Mouse (Mus musculus) CH12.LX (cell line): ENCODE data around the gene Adgrl1.

Experiments
- CHD1 ChIP-seq: IDR thresholded peaks from 2 replicates; pipeline ENCODE4 v1.6.1; 2012; ENCODE audit warnings: low read depth, low read length, improper control_type of control experiment, inconsistent platforms
- CTCF ChIP-seq, 2 experiments: IDR thresholded peaks in 1 of 2; conservative IDR thresholded peaks in 1 of 2; 2 replicates each; pipeline ENCODE4 v1.5.1; 2011 to 2012; ENCODE audit warnings: low read depth in 2 of 2, low read length in 2 of 2, improper control_type of control experiment in 1 of 2, inconsistent platforms in 1 of 2, mild to moderate bottlenecking in 1 of 2, moderate library complexity in 1 of 2
- POLR2A ChIP-seq: IDR thresholded peaks from 2 replicates; pipeline ENCODE4 v1.6.1; 2011; ENCODE audit warnings: low read depth, mild to moderate bottlenecking, improper control_type of control experiment, low read length
- RAD21 ChIP-seq: IDR thresholded peaks from 2 replicates; pipeline ENCODE4 v1.6.1; 2011; ENCODE audit warnings: low read depth, mild to moderate bottlenecking, low read length, improper control_type of control experiment, moderate library complexity
- TBP ChIP-seq: conservative IDR thresholded peaks from 2 replicates; pipeline ENCODE4 v1.6.1; 2011; ENCODE audit warnings: low read depth, low read length, improper control_type of control experiment
- USF1 ChIP-seq: IDR thresholded peaks from 2 replicates; pipeline ENCODE4 v1.6.1; 2014; ENCODE audit warnings: low read depth, mild to moderate bottlenecking, inconsistent platforms, low read length, improper control_type of control experiment

DNA sequence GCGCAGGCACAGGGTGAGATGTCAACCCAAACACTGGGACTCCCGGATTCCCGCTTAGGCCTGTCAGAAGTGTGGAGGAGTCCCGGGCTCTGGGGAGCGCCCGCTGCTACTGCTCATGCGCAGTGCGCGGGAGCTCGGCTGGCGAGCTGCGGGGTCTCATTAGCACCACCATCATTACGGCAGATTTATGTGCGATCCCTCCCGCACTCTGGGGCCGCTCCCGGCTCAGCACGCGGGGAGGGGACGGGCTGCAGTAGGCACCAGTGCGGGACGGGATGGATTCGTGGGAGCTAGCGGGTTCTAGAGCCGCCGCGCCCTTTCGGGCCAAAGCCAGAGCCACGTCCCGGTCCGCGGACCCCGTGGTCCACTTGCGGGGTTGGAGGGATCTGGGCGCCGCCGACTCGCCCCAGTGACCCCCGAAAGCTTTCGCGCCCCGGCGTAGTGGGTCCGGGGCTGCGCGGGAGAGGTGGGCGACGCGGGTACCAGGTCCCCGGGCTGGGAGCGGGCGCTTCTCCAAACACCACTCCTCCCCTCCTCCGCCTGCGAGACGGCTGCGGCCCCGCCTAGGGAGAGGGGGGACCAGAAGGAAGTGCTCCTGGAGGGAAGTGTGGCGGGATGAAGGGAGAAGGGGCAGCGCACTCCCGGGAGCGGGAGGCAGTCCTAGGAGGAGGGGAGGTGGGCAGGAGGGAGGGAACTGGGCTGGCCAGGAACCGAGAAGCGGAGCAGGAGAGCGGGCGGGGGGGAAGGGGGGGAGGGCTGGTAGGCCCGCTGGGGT lies 24.8 kb upstream of the Adgrl1 start:
- TF ChIP-seq POLR2A (no peak), CHD1 (no peak), CTCF (conservative IDR thresholded peaks at IDR 0.05 in 1 of 2, IDR thresholded peaks at IDR 0.05 in 1 of 2; ENCODE audit: low read depth in 2 of 2, low read length in 2 of 2) (no peak), USF1 (no peak), RAD21 (no peak), TBP (no peak)
